Mouse (Mus musculus) neural tube, embryonic 11.5 days (tissue): ENCODE measurements at regions not wholly inside any gene's neighbourhood (a gene's known extent, or its start where the extent isn't known, plus 50 kb on each side); places are given as distances from the start of the nearest gene placed in this dataset.
A peak's percentile ranks its signal among the peaks of the same experiment; 100 is the strongest.

ENCODE experiments used
- ATAC-seq: fragments of 200-750 bp; cut with Nextera tagmentation; 2 replicates; pipeline ENCODE4 v1.8.0; 2017; ENCODE audit warnings: moderate number of reproducible peaks, mild to moderate bottlenecking, moderate TSS enrichment, moderate library complexity; ENCODE audit not compliant: insufficient read depth, low FRiP score, low TSS enrichment
- DNase-seq: peaks from one replicate; pipeline ENCODE4 v3.0.0-alpha.2; 2015; ENCODE audit warnings: low spot score
- H3K27ac ChIP-seq: fragments of 300-500 bp; sonication (generic); 2 replicates; pipeline ENCODE4 v1.5.1; 2014; ENCODE audit warnings: low read depth, mild to moderate bottlenecking, low read length
- H3K27me3 ChIP-seq: fragments of 300-500 bp; sonication (generic); 2 replicates; pipeline ENCODE4 v1.6.1; 2014; ENCODE audit warnings: mild to moderate bottlenecking, low read length, mixed read lengths; ENCODE audit not compliant: control insufficient read depth, insufficient read depth
- H3K36me3 ChIP-seq: fragments of 300-500 bp; sonication (generic); 2 replicates; pipeline ENCODE4 v1.6.1; 2014; ENCODE audit warnings: mild to moderate bottlenecking, low read length, moderate library complexity, mixed read lengths; ENCODE audit not compliant: control insufficient read depth, insufficient read depth
- H3K4me1 ChIP-seq: fragments of 300-500 bp; sonication (generic); 2 replicates; pipeline ENCODE4 v1.6.1; 2014; ENCODE audit warnings: low read length, mixed read lengths; ENCODE audit not compliant: control insufficient read depth, insufficient read depth
- H3K4me2 ChIP-seq: fragments of 300-500 bp; sonication (generic); 2 replicates; pipeline ENCODE4 v1.6.1; 2014; ENCODE audit warnings: low read depth, mild to moderate bottlenecking, moderate library complexity
- H3K4me3 ChIP-seq: fragments of 300-500 bp; sonication (generic); 2 replicates; pipeline ENCODE4 v1.5.1; 2014; ENCODE audit warnings: low read depth, low read length
- H3K9ac ChIP-seq: fragments of 300-500 bp; sonication (generic); 2 replicates; pipeline ENCODE4 v1.6.1; 2014; ENCODE audit warnings: mild to moderate bottlenecking, low read length
- H3K9me3 ChIP-seq: fragments of 300-500 bp; sonication (generic); 2 replicates; pipeline ENCODE4 v1.6.1; 2016; ENCODE audit warnings: low read length; ENCODE audit not compliant: control insufficient read depth
- WGBS: fragments of 180-500 bp; shearing (Covaris S2); extraction: QIAGEN DNeasy Blood & Tissue Kit; methylation state at CpG from one replicate; pipeline ENCODE4 v1.1.7; 2014; 5-methylcytosine and 5-hydroxymethylcytosine counted together

- Histone ChIP-seq H3K4me3 (no peak overlapping the region), H3K27ac (no peak overlapping the region), H3K36me3 (no peaks in the 10 kb centered on the region), H3K4me2 (no peak overlapping the region), H3K27me3 (no peaks in the 10 kb centered on the region), H3K4me1 (no peaks in the 10 kb centered on the region), H3K9ac (no peak overlapping the region), H3K9me3 (no peaks in the 10 kb centered on the region)
- DNase-seq (peak; percentile 74), ATAC-seq (no peak; the same call in 1 of the 2 replicates)
- WGBS = 50% methylated on average over 5 of the region's 5 CpGs
Observed at GRCm38 (mm10) chr11:71674319-71674718, 75.4 kb upstream of the Wscd1 start.

GRCm38 (mm10) chr11:71675714-71676313 lies 73.9 kb upstream of the Wscd1 start:
- 71% methylated on average over 3 of the region's 3 CpGs for WGBS
- H3K9ac ChIP-seq = no peak overlapping the region

GRCm38 (mm10) chr11:71697017-71697416 lies 52.7 kb upstream of the Wscd1 start:
- WGBS = 60% methylated on average over 3 of the region's 3 CpGs

More at GRCm38 (mm10) chr11:71675714-71676313, 73.9 kb upstream of the Wscd1 start:
- no peak overlapping the region for H3K4me2 ChIP-seq
- no peak for ATAC-seq
- DNase-seq = no peak
- H3K27me3 ChIP-seq = no peaks in the 10 kb centered on the region
- no peaks in the 10 kb centered on the region for H3K36me3 ChIP-seq
- H3K27ac ChIP-seq = no peak overlapping the region
- H3K4me3 ChIP-seq = no peak overlapping the region
- no peaks in the 10 kb centered on the region for H3K4me1 ChIP-seq
- H3K9me3 ChIP-seq = no peaks in the 10 kb centered on the region

GRCm38 (mm10) chr11:71698836-71699235 lies 50.9 kb upstream of the Wscd1 start:
- no peak for DNase-seq
- no peaks in the 10 kb centered on the region for H3K27me3 ChIP-seq
- H3K4me2 ChIP-seq = no peak overlapping the region
- no peak overlapping the region for H3K27ac ChIP-seq
- no peaks in the 10 kb centered on the region for H3K36me3 ChIP-seq
- H3K4me1 ChIP-seq = no peaks in the 10 kb centered on the region
- 91% methylated on average over 4 of the region's 4 CpGs for WGBS
- H3K9me3 ChIP-seq = no peaks in the 10 kb centered on the region
- no peak for ATAC-seq
- H3K9ac ChIP-seq = no peak overlapping the region
- H3K4me3 ChIP-seq = no peak overlapping the region

More at GRCm38 (mm10) chr11:71697017-71697416, 52.7 kb upstream of the Wscd1 start:
- Histone ChIP-seq H3K27me3 (no peaks in the 10 kb centered on the region), H3K9me3 (no peaks in the 10 kb centered on the region), H3K27ac (no peak overlapping the region), H3K36me3 (no peaks in the 10 kb centered on the region), H3K4me3 (no peak overlapping the region), H3K4me1 (no peaks in the 10 kb centered on the region), H3K9ac (no peak overlapping the region), H3K4me2 (no peak overlapping the region)
- no peak for DNase-seq
- no peak for ATAC-seq
